Mouse (Mus musculus) thymus, adult 2 months (tissue): ENCODE measurements around the gene Nr1h4.

Experiments
- CTCF ChIP-seq: fragments of 200-500 bp; IDR thresholded peaks from 2 replicates; pipeline ENCODE4 v1.5.1; 2012; ENCODE audit warnings: mild to moderate bottlenecking, control low read depth, low read length, moderate library complexity, borderline replicate concordance; ENCODE audit not compliant: control insufficient read depth, poor library complexity, insufficient read depth; ENCODE audit errors: extremely low read depth
- POLR2A ChIP-seq: fragments of 200-500 bp; IDR thresholded peaks from 2 replicates; pipeline ENCODE4 v1.6.1; 2012; ENCODE audit warnings: mild to moderate bottlenecking, low read length, control low read depth, moderate library complexity; ENCODE audit not compliant: control insufficient read depth, poor library complexity, insufficient read depth; ENCODE audit errors: extremely low read depth

DNA sequence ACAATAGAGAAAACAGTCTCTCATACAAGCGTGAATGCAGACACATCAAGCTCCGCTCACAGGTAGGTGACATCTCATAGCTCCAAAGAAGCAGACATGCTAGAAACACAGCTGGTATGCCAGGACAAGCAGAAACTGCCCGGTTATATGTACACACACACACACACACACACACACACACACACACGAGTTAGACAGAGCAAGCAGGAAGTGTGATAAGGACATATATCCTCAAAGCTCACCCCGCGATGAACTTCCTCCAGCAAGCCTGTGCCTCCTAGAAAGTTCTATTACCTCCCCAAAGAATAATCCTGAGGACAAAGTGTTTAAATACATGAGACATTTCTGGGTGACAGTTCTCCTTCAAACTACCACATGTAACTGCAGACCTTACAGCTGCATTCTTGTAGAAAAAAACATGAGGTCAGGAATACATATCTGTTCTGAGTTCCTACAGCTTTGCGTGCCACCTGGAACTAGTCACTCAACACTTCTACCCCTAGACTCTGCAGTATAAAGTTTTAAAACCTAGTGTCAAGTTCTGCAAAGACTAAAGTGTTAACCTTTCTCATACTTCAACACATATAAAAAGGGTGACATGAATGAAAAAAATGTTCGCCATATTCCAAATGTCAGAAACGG, 11.5 kb downstream of the Nr1h4 start:
- no peak for TF ChIP-seq POLR2A
- no peak for TF ChIP-seq CTCF
